Mouse (Mus musculus): ENCODE measurements at regions not wholly inside any gene's neighbourhood (a gene's known extent, or its start where the extent isn't known, plus 50 kb on each side); places are given as distances from the start of the nearest gene placed in this dataset.
"Not testable (repeated sequence)": the region's sequence is repeated elsewhere in the genome, so short reads cannot be mapped to it uniquely, and the experiment has no call there.

DNA sequence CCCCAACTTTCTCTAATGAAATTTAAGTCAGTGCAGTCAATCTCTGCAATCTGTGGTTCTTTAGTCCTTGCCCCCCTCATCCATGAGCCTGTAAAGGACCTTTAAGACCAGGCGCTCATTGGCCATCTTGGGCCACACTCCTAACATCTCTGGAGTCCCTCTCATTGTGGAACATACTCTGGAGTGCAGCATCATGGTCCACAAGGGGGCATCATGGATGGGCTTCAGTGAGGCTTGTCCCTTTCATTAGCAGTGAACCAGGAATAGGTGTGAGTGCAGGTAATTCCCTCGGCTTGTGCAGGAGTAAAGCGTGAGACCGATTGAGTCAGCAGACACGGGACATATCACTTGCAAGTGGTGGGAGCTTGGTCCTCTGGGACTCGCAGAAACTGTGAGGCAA, 137.7 kb downstream of the Sall1 start:
- no peak for DNase-seq (ENCODE audit: low spot score in 2 of 2)

DNA sequence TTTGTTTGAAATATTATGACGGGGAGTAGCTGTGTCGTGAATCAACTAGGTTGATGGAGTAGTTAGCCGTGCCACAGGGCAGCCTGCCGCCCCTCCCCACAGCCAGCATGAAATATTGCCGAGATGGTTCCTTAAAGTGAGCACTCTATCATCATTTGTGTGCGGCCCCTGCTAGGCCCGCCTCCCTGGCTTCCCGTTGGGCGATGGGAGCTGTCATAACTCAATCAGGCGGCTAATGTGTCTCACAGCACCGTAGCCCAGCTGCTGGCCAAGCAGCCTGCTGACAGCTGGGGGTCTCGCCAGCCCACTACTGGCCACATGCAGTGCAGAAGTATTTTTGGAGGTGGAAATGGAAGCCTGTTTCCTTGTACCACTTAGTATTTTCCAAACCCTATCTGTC, 140.9 kb downstream of the Sall1 start:
- DNase-seq (ENCODE audit: low spot score in 2 of 2) = no peak

DNA sequence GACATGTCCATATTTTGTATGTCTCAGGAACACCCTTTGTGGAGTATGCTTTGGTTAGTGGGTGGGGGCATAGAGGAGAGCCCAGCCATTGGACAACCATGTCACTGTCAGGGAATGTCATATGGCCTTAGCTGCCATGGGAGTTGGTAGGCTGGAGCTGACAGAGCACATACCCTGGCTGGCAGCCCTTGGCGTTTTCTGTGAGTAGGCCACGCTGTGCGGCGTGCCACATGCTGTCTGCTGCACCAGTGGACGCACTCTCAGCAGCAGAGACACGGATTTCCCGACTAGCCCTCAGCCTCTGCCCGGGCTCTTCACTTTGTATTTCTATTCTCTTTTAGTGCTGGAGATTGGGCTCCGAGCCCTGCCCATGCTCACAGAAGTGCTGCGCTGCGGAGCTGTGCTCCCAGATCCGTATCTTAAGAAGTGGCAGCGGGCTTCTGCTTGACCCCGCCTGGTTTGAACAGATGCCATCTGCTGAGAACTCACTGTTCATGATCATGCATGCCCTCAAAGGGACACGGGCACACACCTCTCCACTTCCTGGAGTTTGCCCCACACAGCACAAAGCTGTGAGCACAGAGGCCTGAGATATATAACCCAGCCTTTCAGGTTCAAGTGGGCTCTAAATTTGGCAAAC, 160.1 kb downstream of the Sall1 start:
- peak; percentile 3 to 16 for DNase-seq (ENCODE audit: low spot score in 2 of 2)

DNA sequence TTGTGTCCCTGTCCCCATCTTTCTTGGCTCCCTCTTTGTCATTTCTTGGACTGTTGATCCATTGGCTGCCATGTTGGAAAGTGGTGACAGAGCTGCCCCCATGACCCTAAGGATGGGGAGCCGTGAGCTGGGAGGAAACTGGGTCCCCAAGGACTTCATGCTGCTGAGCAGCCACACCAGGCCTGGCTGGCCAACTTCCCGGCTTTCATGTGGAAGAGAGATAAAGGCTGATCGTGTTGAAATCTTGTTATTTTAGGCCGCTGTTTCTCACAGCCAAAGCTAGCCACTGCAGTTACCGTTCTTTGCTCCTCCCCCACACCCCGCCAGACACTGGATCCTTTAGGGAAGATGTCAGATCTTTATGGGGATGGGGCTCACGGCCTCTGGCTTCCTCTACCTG, 164.1 kb downstream of the Sall1 start:
- DNase-seq (ENCODE audit: low spot score in 2 of 2) = peak in 1 of 2 experiments; percentile 38

DNA sequence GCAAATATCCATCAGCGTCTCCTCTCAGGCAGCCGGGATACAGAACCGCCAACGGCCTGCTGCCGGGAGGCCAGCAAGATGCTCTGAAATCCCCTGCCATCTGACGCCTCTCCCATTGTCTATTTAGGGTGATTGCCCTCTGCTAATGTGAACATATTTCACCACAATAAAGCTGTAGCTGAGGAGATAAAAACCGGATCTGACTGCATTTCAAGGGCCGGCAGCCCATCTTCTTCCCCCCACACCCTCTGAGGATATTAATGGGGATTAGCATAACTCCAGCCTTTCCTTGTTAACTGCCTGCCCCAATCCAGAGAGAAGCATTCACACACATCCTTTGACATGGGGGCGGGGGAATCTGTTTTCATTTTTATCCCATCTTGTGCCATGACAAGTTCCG, 166.0 kb downstream of the Sall1 start:
- DNase-seq (ENCODE audit: low spot score in 2 of 2) = no peak

DNA sequence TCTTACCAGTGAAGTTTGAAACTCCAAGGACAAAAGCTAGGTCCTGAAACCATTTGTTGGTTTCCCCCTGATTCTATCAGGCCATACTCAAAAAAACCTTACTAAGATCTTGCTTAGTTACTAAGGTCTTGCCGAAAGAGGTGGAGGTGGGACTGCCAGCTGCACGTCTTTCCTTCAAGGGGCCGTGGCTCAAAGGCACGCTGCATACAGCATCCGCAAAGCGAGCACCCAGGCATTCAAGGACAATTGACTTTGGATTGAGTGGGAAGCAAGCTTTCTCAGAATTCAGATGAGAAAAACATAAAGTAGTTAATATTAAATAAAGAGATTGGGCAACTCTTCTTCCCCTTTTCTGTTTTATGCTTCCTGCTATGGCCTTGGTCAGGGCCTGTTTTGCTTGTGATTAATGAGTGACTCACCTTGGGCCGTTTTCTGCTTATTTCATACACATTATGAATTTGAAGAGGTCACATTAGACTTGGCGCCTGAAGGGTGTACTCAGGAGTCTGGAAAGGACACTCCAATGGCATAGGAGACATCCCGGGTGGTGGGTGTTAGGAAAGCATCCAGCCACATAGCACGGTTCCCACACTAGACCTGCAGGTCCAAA, 166.1 kb downstream of the Cyld start:
- no peak for DNase-seq (ENCODE audit: low spot score in 2 of 2)

DNA sequence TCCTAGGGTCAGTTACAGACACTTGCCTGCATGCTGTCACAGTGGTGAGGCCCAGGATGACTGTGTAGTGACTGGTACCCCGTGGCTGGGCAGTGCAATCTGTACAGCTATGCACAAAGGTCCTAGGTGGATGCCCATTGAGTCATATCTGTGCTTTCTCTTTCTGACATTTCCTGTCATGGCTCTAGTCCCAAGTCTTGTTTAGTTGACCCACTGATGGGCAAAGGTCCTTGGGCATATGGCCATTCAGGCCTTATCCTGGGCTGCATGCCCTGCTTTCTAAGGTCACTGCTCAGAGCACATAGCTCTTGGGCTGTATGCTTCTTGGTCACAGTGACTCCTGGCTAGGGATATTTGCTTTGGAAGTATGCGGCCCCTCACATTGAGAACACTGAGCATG, 160.4 kb downstream of the Cyld start:
- no peak for DNase-seq (ENCODE audit: low spot score in 2 of 2)

DNA sequence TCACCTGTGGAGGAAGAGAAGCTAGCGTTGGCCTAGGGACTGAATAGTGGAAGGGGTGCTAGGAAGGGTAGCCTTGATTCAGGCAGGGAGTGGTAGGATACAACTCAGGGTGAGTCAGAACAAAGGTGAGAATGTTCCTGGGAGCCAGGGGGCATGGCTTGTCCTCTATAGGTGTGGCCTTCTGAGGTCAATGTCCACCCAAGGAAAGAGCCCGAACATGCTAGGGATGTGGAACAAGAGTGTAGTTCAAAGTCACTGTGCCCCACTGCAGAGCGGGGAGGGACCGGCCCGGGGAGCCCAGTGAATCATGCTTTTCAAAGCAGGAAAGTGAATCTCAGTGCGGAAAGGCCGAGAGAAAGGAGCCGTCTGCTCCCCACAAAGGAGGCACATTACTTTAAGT, 156.4 kb downstream of the Cyld start:
- DNase-seq (ENCODE audit: low spot score in 2 of 2) = no peak

DNA sequence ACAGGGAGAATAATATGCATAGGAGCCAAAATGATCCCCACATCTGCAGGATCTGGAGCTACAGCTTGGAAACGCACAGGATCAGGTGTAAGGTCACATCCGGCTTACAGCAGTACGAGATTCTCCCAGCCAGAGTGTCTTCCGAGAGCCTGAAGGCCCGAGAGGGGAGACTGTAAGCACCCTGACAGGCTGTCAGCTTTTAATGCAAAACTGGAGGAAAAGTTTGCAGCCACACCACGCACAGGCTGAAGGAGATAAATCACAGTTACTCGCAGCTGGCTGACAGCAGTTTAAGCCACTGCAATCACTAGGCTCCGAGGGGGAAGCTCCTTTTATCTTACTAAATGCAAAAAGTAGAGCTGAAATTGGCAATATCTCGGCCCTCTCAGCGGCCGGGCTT, 149.1 kb downstream of the Cyld start:
- no peak for DNase-seq (ENCODE audit: low spot score in 2 of 2)

DNA sequence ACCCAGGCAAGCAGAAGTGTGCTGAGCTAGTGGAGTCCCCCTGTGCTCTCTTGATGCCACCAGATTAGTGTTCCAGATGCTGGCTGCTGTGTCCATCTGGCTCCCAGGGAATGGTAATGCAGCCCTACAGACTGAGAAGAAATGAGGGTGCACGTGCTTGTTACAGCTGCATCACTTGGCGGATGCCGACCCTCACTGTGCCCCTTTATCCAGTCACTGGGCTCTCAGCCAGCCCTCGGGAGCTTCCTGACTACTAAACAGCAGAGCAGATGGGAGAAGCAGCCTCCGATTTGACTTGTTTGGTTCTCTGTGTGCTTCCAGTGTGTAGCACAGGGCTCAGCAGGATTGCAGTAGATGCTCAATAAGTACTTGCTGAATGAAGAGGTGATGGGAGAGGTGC, 147.5 kb downstream of the Cyld start:
- no peak for DNase-seq (ENCODE audit: low spot score in 2 of 2)

DNA sequence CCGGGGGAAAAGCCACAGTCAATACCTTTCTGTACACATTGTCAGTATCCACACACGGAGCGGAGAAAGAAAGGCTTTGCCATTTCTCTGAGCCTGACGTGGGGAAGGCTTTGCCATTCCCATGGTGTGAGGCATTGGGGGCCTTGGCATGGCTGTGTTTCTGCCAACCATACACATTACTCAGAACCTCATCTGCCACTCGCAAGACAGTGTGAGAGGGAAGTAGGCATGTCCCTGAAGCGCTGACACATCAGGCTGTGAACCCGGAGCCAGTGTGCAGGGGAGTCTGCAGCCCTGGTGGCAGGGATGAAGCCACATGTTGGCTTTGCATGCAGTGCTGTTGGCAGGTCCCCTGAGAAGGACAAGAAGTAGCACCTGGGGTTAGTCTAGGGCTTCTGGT, 145.6 kb downstream of the Cyld start:
- no peak for DNase-seq (ENCODE audit: low spot score in 2 of 2)

DNA sequence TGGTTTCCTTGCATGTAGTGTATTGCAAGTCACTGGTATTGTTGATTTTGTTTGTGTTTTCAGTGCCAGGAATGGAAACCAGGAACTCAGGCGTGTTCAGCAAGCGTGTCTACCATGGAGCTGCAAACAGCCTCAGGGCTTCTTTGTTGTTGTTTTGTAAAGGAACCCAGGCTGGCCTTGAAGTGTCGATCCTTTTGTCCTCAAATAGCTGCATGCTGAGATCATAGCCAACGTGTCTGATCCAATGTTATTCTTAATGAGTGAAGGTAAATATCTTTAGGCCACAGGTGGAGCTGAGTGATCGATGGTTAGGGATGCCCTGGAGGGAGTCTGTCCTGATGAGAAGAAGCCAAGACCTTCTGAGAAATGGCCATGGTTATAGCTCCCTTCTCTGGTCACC, 143.3 kb downstream of the Cyld start:
- no peak for DNase-seq (ENCODE audit: low spot score in 2 of 2)

DNA sequence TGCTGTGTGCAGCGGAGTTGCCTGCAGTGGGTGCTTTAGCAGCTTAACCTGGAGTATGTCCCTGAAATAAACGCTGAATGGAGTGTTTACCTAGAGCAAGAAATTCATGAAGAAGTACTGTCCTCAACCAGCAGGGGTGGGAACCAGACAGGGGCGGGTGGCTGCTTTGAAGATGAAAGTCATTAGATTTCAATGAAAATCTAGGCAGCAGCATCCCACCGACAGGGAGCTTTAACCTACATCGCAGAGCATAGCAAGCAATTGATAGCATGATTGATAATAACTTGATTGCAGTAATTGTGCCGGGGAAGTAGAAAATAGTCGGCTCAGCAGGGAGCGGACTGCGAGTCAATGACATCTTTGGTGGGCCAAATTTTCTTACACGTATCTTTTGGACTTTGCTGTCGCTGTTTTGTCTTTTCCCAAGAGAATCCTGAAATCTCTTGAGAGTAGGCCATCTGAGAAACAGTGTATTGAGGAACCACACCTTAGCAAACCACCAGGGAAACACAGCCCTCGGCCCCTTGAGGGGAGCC, 139.0 kb downstream of the Cyld start:
- no peak for DNase-seq (ENCODE audit: low spot score in 2 of 2)

DNA sequence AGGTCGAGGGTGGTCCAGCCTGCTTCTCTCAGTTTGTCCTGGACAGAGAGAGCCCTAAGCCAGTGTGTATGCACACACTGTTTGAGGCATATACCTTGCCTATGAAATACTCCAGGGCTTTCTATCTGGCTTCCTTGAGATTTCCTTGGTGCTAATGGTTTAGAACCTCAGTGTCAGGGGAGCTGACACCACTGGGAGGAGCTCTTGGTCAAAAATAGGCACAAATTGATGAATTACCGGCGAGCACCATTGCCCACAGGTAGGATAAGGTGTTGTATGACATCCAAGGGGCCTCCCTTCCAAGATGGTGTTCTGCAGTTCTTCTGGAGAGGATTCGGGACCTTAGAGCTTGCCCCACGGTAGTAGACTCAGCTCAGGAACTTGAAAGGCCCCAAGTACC, 129.0 kb downstream of the Cyld start:
- no peak for DNase-seq (ENCODE audit: low spot score in 2 of 2)

DNA sequence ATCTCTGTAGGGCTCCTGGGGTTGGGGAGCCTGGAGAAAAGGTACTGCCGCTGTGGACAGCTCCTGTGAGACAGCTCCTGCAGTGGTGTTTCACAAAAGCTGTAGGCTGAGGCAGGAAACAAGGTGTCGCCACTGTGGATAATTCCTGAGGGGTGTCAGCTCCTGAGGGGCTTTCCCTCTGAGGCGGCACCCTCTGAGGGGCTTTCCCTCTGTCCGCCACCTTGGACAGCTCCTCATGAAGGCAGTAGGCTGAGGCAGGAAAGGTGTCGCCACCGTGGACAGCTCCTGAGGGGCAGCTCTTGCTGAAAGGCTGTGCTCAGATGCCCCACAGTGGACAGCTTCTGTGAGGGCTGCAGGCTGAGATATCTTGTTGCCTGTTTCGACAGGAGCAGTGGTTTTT, 127.1 kb downstream of the Cyld start:
- DNase-seq (ENCODE audit: low spot score in 2 of 2) = no peak

DNA sequence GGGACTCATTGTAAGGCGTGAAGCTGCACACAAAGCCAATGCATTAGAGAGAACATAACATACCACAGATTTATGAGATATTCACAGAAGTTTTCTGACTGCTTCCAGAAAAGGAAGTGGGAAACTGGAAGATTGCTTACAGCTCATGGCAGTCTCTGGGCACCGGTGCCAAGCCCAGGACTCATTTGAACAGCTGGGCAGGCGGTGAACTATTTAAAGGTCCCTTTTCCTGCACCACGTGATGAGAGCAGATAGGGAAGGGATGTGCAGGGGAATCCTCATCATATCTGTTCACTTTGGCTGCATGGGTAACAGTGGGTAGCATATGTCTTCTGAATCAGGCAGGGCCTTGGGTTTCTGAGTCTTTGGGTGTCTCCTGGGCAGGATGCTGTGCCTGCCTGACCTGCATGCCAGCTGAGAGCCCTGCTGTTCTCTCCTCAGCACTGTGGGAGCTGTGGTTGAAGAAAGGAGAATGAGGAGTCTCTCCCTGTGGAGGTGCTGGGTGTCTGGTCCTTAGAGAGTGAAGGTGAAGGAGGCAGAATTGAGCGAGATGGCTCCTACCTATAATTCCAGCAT, 123.5 kb downstream of the Cyld start:
- DNase-seq (ENCODE audit: low spot score in 2 of 2) = no peak

DNA sequence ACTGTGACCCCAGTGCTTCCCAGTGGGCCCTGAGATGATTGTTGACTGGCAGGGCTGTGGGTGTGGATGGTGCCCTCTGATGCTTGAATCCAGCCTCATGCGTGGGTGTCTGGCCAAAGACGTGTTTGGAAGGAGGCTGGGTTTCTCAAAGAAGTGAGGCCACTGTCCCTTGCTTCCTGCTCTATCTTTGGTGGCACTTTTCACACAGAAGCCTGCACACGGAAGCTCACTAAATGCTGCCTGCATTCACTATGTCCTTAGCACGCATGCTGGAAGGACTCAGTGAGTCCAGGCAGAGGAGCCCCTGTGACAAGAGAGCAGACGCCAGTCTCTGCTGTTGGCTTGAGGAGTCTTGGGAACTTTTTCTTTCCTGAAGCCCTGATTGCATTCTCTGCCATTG, 119.6 kb downstream of the Cyld start:
- DNase-seq (ENCODE audit: low spot score in 2 of 2) = no peak

DNA sequence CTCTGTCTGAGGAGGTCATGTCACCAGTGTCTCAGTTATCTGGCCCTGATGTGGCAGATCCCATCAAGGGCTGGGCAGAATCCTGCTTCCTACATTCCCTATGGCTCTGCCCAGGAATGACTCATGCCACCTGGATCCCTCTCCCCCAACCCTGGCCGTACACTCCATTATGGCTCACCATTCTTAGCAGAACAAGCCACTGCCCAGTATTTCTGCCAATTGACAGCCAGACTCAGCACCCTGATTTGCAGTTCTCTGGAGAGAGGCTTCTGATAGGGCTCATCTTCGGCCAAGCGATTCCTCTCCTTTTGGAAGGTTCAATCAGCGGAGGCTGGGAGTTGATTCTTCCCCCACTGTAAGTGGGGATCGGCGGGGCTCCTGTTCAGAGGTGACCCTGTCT, 117.4 kb downstream of the Cyld start:
- DNase-seq (ENCODE audit: low spot score in 2 of 2) = no peak

DNA sequence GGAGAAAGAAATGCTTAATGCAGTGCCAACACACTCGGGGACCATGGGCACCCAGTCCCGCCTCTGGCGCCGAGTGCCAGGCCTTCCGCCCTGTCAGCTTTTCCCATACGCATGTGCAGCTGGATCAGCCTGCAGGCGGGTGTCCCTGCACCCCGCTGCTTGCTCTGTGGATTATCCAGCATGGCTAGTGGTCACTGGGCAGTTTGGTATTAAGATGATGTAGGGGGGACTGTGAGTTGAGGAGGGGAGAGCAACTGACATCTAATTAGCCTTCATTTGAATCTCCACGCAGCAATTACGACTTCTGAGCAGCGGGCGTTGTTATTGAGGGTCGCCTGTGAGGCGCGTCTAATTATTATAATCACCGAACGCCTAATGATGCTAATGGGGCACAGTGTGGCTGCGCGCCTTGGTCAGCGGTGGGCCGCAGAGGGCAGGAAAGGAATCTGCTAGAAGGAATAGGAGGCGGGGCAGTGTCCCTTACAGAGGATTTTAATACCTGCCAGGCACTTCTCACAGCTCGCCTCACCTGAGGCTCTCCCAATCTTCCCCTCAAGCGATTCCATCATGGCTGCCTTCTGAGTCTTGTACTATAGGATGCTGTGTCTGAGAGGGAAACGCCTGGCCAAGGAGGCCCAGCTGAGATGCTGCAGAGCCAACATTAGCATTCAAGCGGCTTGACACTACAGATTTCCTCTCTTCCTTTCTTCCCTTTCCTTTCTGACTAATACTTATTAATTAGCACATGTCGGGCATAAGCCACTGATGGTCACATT, 116.3 kb downstream of the Cyld start:
- no peak for DNase-seq (ENCODE audit: low spot score in 2 of 2)

DNA sequence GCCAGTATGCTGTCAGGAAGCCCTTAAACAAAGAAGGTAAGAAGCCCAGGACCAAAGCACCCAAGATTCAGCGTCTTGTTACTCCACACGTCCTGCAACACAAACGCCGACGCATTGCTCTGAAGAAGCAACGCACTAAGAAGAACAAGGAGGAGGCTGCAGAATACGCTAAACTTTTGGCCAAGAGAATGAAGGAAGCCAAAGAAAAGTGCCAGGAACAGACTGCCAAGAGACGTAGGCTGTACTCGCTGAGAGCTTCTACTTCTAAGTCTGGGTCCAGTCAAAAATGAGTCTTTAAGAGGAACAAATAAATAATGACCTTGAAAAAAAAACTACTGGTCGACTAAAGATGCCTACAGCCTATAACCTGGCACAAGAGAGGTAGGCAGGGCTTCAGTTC, 110.0 kb downstream of the Cyld start:
- DNase-seq (ENCODE audit: low spot score in 2 of 2) = not testable (repeated sequence)

Measured in urinary bladder, postnatal 36 days (tissue).